Mouse (Mus musculus): ENCODE measurements around the gene Gm20388. TPM values are rescaled to one million over a fixed set of nuclear protein-coding genes. Genes with fewer than 3 reads are reported as not detected.
"Not testable (repeated sequence)": the region's sequence is repeated elsewhere in the genome, so short reads cannot be mapped to it uniquely, and the experiment has no call there.

Gene Gm20388
- total RNA-seq, 2 experiments from 2014 or later, result 1.3 to 8.5 TPM

DNA sequence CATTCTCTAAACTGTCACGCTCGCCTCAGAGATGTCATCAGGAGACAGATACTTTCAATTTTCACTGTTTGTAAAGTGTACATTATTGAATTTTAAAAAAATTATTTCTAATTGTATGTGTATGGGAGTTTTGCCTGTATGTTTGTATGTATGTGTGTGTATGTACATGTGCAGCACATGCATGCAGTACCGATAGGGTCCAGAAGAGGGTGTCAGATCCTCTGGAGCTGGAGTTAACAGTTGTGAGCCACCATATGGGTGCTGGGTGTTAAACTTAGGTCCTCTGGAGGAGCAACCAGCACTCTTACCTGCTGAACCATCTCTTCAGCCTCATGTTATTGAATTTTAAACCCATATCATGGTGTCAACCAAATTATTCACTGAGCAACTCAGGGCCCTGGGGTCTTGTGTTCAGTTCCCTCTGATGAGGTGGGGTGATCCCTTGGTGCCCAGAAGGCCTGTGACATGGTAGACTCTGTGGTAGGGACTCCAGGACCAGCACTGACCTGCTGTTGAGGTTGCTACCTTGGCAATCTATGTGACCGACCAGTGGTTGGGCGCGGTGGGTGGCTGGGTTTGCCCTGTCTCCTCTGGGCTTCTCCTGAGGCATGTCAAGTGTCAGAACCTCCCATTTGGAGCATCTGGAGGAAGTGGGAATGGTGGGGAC is 3593.3 kb downstream of the Gm20388 start:
- DNase-seq (ENCODE audit: low spot score in 2 of 2), result no peak

GRCm38 (mm10) chr8:123504591-123505195 is 3594.1 kb downstream of the Gm20388 start:
- DNase-seq (ENCODE audit: low spot score in 2 of 2), result no peak

- no peak for DNase-seq (ENCODE audit: low spot score in 2 of 2)
Measured at GRCm38 (mm10) chr8:123505267-123505666, 3594.6 kb downstream of the Gm20388 start.

GRCm38 (mm10) chr8:123505695-123506094 is 3595.1 kb downstream of the Gm20388 start:
- no peak for DNase-seq (ENCODE audit: low spot score in 2 of 2)

DNA sequence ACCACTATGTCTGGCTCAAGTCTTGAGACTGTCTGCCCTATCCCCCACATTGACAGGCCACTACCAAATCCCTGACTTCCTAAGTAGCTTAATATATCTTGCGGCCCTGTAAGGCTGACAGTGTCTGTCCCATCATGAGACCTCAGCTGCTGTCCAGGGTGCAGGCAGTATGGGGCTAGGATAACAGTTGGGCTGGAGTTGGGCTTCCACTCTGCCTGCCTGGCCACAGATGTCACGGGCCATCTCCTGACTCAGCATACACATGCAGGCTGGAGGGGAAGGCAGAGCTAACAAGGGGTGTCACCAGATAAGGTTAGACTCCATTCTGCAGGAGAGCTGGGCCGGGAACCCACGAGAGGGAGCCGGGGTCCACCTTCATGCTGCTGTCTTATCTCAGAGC is 3596.5 kb downstream of the Gm20388 start:
- DNase-seq (ENCODE audit: low spot score in 2 of 2), result no peak

GRCm38 (mm10) chr8:123510819-123511218 is 3600.2 kb downstream of the Gm20388 start:
- DNase-seq (ENCODE audit: low spot score in 2 of 2), result no peak

DNA sequence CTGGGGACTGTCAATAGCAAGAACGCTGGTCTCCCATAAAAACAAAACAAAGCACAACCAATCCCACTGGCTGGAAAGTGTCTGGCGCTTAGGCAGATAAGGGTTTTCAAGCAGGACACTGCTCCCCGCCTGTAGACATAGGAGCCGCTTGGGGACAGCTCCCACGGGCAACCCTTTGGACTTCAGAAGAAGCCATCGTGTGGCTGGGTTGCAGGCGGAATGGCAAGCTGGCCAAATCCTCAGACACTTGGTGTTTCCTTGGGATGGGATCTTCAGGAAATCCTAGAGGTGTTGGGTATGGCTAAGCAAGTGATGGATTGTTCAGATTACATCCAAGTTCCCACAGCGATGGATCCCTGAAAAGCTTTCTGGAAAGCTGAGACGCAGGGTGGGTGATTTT is 3603.5 kb downstream of the Gm20388 start:
- DNase-seq (ENCODE audit: low spot score in 2 of 2), result no peak

GRCm38 (mm10) chr8:123514781-123515539 is 3604.3 kb downstream of the Gm20388 start, which contains the start of gene Dbndd1:
Dbndd1 (minus strand) TSS chr8:123515463.
- peak; percentile 32 to 49 for DNase-seq (ENCODE audit: low spot score in 2 of 2)

- peak in 1 of 2 experiments; percentile 8 for DNase-seq (ENCODE audit: low spot score in 2 of 2)
Measured at GRCm38 (mm10) chr8:123515540-123515897, 3604.9 kb downstream of the Gm20388 start.

GRCm38 (mm10) chr8:123516596-123516995 is 3606.0 kb downstream of the Gm20388 start:
- DNase-seq (ENCODE audit: low spot score in 2 of 2), result peak; percentile 42 to 67

DNA sequence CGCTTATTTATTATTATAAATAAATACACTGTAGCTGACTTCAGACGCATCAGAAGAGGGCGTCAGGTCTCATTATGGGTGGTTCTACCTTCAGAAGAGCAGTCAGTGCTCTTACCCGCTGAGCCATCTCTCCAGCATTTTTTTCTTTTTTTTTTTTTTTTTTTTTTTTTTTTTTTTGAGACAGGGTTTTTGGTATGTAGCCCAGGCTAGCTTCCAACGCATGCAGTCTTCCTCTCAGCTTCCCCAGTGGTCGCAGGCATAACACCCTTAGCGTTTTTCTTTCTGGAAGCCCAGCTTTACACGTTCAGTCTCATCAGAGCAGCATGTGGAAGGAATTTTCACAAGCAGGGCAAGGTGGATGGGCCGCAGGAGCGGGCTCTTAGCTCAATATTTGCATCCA is 3607.5 kb downstream of the Gm20388 start:
- no peak for DNase-seq (ENCODE audit: low spot score in 2 of 2)

DNA sequence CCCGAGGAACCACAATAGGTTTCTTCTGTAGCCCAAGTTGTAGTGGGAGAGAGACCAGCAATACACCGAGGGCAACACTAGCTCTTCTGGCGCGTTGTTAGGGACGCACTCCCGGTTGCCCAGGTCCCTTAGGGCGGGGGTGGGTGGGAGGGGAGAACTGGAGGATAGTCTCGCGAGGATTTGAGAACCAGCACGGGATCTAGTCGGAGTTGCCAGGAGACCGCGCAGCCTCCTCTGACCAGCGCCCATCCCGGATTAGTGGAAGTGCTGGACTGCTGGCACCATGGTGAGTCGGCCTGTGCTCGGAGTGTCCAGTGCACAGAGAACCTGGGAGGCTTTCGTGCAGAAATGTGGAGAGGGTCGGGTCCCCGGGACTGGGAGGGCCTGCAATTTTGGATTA is 3608.0 kb downstream of the Gm20388 start, which contains the start of gene Gas8:
Gene Gas8 (plus strand): TSS at position 168 of the 400 bp plus-strand sequence.
- DNase-seq (ENCODE audit: low spot score in 2 of 2), result peak; percentile 77 to 79

GRCm38 (mm10) chr8:123520048-123520447 is 3609.4 kb downstream of the Gm20388 start:
- not testable (repeated sequence) for DNase-seq (ENCODE audit: low spot score in 2 of 2)

GRCm38 (mm10) chr8:123527720-123528489 is 3617.3 kb downstream of the Gm20388 start:
- no peak for DNase-seq (ENCODE audit: low spot score in 2 of 2)

DNA sequence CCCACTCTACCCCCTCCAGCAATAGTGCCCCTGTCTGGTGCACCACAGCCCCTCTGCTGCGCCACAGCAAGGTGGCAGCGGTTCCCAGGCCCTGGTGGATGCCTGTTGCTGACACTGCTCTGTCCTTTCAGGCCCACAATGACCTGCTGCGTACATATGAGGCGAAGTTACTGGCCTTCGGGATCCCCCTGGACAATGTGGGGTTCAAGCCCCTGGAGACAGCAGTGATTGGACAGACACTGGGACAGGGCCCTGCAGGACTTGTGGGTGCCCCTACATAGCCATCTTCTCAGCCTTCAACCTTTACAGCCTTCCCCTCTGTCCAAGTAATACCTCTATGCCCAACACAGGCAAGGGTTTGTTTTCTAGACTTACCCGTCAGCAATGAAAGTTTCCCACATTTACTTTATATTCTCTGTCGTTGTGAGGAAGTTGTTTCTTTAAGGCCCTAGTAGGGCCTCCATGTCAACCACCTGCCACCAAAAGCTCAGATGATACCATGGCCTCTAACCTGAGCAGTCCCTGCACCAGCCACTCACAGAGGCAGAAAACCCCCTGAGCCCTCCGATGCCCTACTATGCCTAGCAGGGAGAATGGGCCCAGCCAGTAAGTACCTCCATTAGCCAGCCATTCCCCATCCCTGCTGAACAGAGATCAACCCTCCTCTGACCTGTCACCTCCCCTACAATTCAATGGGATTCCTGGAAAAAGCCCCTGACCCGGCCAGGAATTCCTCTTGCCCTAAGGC is 3625.8 kb downstream of the Gm20388 start:
- DNase-seq (ENCODE audit: low spot score in 2 of 2), result no peak

- no peak for DNase-seq (ENCODE audit: low spot score in 2 of 2)
Measured at GRCm38 (mm10) chr8:123536990-123537380, 3626.3 kb downstream of the Gm20388 start.

- not testable (repeated sequence) for DNase-seq (ENCODE audit: low spot score in 2 of 2)
Measured at GRCm38 (mm10) chr8:123537641-123538040, 3627.0 kb downstream of the Gm20388 start.

DNA sequence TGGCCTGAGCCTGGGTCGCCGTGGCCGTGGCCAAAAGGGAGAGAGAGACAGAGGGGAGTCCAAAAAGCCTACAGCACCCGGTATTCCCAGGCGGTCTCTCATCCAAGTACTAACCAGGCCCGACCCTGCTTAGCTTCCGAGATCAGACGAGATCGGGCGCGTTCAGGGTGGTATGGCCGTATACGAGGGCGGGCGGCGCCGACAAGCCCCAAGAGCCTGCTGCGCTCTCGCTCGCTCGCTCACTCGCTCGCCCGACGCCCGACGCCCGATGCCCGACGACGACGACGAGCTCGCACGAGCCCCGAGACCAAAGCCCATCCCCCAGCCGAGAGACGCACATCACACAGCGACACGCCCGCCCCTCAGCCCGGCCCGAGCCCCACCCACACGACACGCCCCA is 3653.6 kb downstream of the Gm20388 start:
- DNase-seq (ENCODE audit: low spot score in 2 of 2), result not testable (repeated sequence)

DNA sequence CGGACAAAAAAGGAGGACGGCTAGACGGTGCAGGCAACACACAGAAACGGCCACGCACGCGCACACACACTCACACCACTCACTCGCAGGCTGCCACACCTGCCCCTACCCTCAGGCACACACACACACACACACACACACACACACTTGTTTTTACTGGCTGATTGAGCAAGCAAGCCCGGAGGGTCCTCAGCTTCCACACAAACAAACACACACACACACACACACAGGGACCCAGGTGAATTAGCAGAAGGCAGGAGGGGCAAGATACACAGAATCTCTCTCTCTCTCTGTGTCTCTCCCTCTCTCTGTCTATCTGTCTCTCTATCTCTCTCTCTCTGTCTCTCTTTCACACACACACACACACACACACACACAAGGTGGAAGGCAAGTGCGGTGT is 3664.7 kb downstream of the Gm20388 start:
- peak; percentile 1 to 26 for DNase-seq (ENCODE audit: low spot score in 2 of 2)

DNA sequence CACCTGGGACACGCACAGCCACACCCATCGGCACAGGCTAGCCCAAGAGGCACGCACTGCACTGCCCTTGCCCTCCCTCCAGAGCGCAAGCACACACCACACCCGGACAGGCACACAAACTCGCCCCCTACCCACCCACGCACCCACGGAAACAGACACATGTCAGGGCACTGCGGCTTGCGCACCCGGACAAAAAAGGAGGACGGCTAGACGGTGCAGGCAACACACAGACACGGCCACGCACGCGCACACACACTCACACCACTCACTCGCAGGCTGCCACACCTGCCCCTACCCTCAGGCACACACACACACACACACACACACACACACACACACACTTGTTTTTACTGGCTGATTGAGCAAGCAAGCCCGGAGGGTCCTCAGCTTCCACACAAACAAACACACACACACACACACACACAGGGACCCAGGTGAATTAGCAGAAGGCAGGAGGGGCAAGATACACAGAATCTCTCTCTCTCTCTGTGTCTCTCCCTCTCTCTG is 3690.1 kb downstream of the Gm20388 start:
- DNase-seq (ENCODE audit: low spot score in 2 of 2), result peak in 1 of 2 experiments; percentile 8

Measured in adrenal gland, adult 18-20 months (tissue).